Mouse (Mus musculus): ENCODE measurements around the gene 4931422A03Rik. TPM values are rescaled to one million over a fixed set of nuclear protein-coding genes. Genes with fewer than 3 reads are reported as not detected.
"Not testable (repeated sequence)": the region's sequence is repeated elsewhere in the genome, so short reads cannot be mapped to it uniquely, and the experiment has no call there.

The 4931422A03Rik gene
- 1.0 and 1.6 TPM in 2 replicates for polyA plus RNA-seq (2015; fragmentation: Nextera tagmentation; extraction: Ambion mirVana)

GRCm38 (mm10) chr2:104028139-104028723, at the start of gene 4931422A03Rik:
4931422A03Rik (minus strand) TSS chr2:104028361.
- peak within 1 kb of the TSS; percentile 76 for H3K4me2 ChIP-seq (ENCODE audit: low read depth, low read length)
- peak within 1 kb of the TSS; percentile 98 for H3K4me3 ChIP-seq (ENCODE audit: low read length)
- peak within 1 kb of the TSS; percentile 54 for H3K27ac ChIP-seq (ENCODE audit: low read length)
- H3K9ac ChIP-seq (ENCODE audit: low read depth, low read length): peak within 1 kb of the TSS; percentile 99
- no peaks in the 10 kb centered on the region for H3K9me3 ChIP-seq (ENCODE audit: control insufficient read depth, low read length)
- peak; percentile 71 for ATAC-seq
- peaks cover 12% of the 10 kb centered on the region for H3K4me1 ChIP-seq (ENCODE audit: control insufficient read depth, insufficient read depth, low read length)
- H3K36me3 ChIP-seq (ENCODE audit: control insufficient read depth, insufficient read depth, low read length): no peaks in the 10 kb centered on the region
- WGBS: 1% methylated on average over 32 of the region's 32 CpGs
- H3K27me3 ChIP-seq (replicated peaks; ENCODE audit: control insufficient read depth, insufficient read depth, low read length): no peaks in the 10 kb centered on the region

- Histone ChIP-seq H3K9ac (ENCODE audit: low read depth, low read length) (peak within 1 kb of the TSS; percentile 56), H3K4me1 (ENCODE audit: control insufficient read depth, insufficient read depth, low read length) (no peaks in the 10 kb centered on the region), H3K27ac (ENCODE audit: low read length) (peak within 1 kb of the TSS; percentile 11; the same call in 1 of the 2 replicates), H3K9me3 (ENCODE audit: control insufficient read depth, low read length) (no peaks in the 10 kb centered on the region), H3K27me3 (replicated peaks; ENCODE audit: control insufficient read depth, insufficient read depth, low read length) (no peaks in the 10 kb centered on the region), H3K4me2 (ENCODE audit: low read depth, low read length) (peak within 1 kb of the TSS; percentile 65), H3K36me3 (ENCODE audit: control insufficient read depth, insufficient read depth, low read length) (no peaks in the 10 kb centered on the region), H3K4me3 (ENCODE audit: low read length) (peak within 1 kb of the TSS; percentile 46)
- WGBS: 10% methylated on average over 13 of the region's 13 CpGs
- ATAC-seq: peak; percentile 94
These were observed 41.6 kb upstream of the 4931422A03Rik start, which contains the start of gene Cd59b for GRCm38 (mm10) chr2:104069704-104070185. Cd59b (plus strand) TSS chr2:104069849.

- not testable (repeated sequence) for ATAC-seq
These were observed 40.3 kb upstream of the 4931422A03Rik start, which contains the start of gene Gm10799 for GRCm38 (mm10) chr2:104068450-104068849. Gm10799 (minus strand) TSS chr2:104068550.

DNA sequence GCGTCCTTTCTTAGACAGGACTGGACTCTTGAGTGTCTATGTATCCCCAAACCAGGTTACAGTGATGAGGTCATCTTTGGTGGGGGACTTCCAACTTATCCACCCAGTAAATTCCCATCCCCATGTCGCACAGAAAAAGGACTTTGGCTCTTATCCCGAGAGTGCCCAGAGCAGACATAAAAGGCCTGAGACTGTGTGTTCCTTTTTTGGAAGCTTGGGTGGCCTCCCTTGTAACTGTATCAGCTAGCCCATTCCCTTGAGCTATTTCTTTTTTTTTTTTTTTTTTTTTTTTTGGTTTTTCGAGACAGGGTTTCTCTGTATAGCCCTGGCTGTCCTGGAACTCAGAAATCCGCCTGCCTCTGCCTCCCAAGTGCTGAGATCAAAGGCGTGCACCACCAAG, 37.4 kb upstream of the 4931422A03Rik start, which contains the start of gene Gm10912:
Gene Gm10912, plus strand, starts transcription at position 301 of the 400 bp plus-strand sequence.
- WGBS: 91% methylated on average over 5 of the region's 6 CpGs
- not testable (repeated sequence) for H3K4me3 ChIP-seq (ENCODE audit: low read length); H3K9ac ChIP-seq (ENCODE audit: low read depth, low read length); H3K4me1 ChIP-seq (ENCODE audit: control insufficient read depth, insufficient read depth, low read length); H3K4me2 ChIP-seq (ENCODE audit: low read depth, low read length); H3K27me3 ChIP-seq (replicated peaks; ENCODE audit: control insufficient read depth, insufficient read depth, low read length); ATAC-seq; H3K9me3 ChIP-seq (ENCODE audit: control insufficient read depth, low read length); H3K27ac ChIP-seq (ENCODE audit: low read length); H3K36me3 ChIP-seq (ENCODE audit: control insufficient read depth, insufficient read depth, low read length)

More at GRCm38 (mm10) chr2:104068450-104068849, 40.3 kb upstream of the 4931422A03Rik start, which contains the start of gene Gm10799:
- not testable (repeated sequence) for H3K4me2 ChIP-seq (ENCODE audit: low read depth, low read length); H3K27ac ChIP-seq (ENCODE audit: low read length); H3K4me1 ChIP-seq (ENCODE audit: control insufficient read depth, insufficient read depth, low read length); H3K9me3 ChIP-seq (ENCODE audit: control insufficient read depth, low read length); H3K9ac ChIP-seq (ENCODE audit: low read depth, low read length); H3K4me3 ChIP-seq (ENCODE audit: low read length); H3K36me3 ChIP-seq (ENCODE audit: control insufficient read depth, insufficient read depth, low read length); H3K27me3 ChIP-seq (replicated peaks; ENCODE audit: control insufficient read depth, insufficient read depth, low read length)
- 83% methylated on average over 7 of the region's 7 CpGs for WGBS

DNA sequence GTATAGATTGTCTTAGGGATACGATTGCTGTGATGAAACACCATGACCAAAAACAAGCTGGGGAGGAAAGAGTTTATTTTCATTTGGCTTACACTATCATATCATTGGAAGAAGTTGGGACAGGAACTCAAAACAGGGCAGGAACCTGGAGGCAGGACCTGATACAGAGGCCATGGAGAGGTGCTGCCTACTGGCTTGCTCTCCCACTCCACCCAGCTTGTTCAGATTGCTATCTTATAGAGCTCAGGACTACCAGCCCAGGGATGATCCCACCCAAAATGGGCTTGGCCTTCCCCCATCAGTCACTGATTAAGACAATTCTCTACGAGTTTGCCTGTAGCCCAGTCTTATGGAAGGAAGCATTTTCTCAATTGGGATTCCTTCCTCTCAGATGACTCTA, 36.0 kb upstream of the 4931422A03Rik start:
- H3K4me1 ChIP-seq (ENCODE audit: control insufficient read depth, insufficient read depth, low read length): no peaks in the 10 kb centered on the region; the same call in 1 of the 2 replicates
- no peaks in the 10 kb centered on the region for H3K27me3 ChIP-seq (replicated peaks; ENCODE audit: control insufficient read depth, insufficient read depth, low read length)
- no peak overlapping the region for H3K4me3 ChIP-seq (ENCODE audit: low read length)
- no peak overlapping the region for H3K9ac ChIP-seq (ENCODE audit: low read depth, low read length)
- H3K4me2 ChIP-seq (ENCODE audit: low read depth, low read length): no peak overlapping the region
- 71% methylated on average over 2 of the region's 2 CpGs for WGBS
- H3K36me3 ChIP-seq (ENCODE audit: control insufficient read depth, insufficient read depth, low read length): no peaks in the 10 kb centered on the region
- H3K27ac ChIP-seq (ENCODE audit: low read length): no peak overlapping the region
- H3K9me3 ChIP-seq (ENCODE audit: control insufficient read depth, low read length): no peaks in the 10 kb centered on the region
- no peak for ATAC-seq

- Histone ChIP-seq H3K36me3 (ENCODE audit: control insufficient read depth, insufficient read depth, low read length) (no peaks in the 10 kb centered on the region), H3K9ac (ENCODE audit: low read depth, low read length) (no peak overlapping the region), H3K27ac (ENCODE audit: low read length) (no peak overlapping the region), H3K9me3 (ENCODE audit: control insufficient read depth, low read length) (no peaks in the 10 kb centered on the region), H3K4me1 (ENCODE audit: control insufficient read depth, insufficient read depth, low read length) (no peaks in the 10 kb centered on the region; the same call in 1 of the 2 replicates), H3K4me2 (ENCODE audit: low read depth, low read length) (no peak overlapping the region), H3K27me3 (replicated peaks; ENCODE audit: control insufficient read depth, insufficient read depth, low read length) (no peaks in the 10 kb centered on the region), H3K4me3 (ENCODE audit: low read length) (no peak overlapping the region)
- no peak for ATAC-seq
These were observed 34.5 kb upstream of the 4931422A03Rik start for GRCm38 (mm10) chr2:104062665-104063064.

DNA sequence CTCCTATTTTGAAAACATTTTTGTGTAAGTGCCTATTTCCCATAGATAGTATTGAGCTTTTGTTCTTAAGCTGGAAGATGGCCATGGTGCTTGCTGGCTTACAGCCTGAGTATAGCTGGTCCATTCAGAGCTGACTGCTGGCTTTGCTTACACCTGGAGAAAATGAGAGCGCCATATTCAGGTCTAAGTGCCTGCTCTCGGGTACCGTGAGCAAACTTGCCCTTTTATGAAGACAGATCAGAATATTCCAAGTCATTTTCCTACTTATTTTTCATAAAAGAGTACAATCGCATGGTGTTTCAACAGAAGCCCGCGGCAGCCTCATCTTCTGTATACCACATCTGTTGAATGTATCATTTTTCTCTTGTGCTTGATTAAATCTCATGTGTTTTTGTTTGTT, 32.8 kb upstream of the 4931422A03Rik start:
- no peaks in the 10 kb centered on the region for H3K36me3 ChIP-seq (ENCODE audit: control insufficient read depth, insufficient read depth, low read length)
- H3K4me1 ChIP-seq (ENCODE audit: control insufficient read depth, insufficient read depth, low read length): no peaks in the 10 kb centered on the region; the same call in 1 of the 2 replicates
- WGBS: 95% methylated on average over 6 of the region's 6 CpGs
- no peak overlapping the region for H3K4me2 ChIP-seq (ENCODE audit: low read depth, low read length)
- H3K27ac ChIP-seq (ENCODE audit: low read length): no peak overlapping the region
- no peaks in the 10 kb centered on the region for H3K27me3 ChIP-seq (replicated peaks; ENCODE audit: control insufficient read depth, insufficient read depth, low read length)
- no peaks in the 10 kb centered on the region for H3K9me3 ChIP-seq (ENCODE audit: control insufficient read depth, low read length)
- no peak for ATAC-seq
- H3K4me3 ChIP-seq (ENCODE audit: low read length): no peak overlapping the region
- no peak overlapping the region for H3K9ac ChIP-seq (ENCODE audit: low read depth, low read length)

GRCm38 (mm10) chr2:104059786-104060185, 31.6 kb upstream of the 4931422A03Rik start:
- ATAC-seq: no peak
- Histone ChIP-seq H3K4me2 (ENCODE audit: low read depth, low read length) (no peak overlapping the region), H3K9me3 (ENCODE audit: control insufficient read depth, low read length) (no peaks in the 10 kb centered on the region), H3K36me3 (ENCODE audit: control insufficient read depth, insufficient read depth, low read length) (peaks cover 4% of the 10 kb centered on the region; the same call in 1 of the 2 replicates), H3K27ac (ENCODE audit: low read length) (no peak overlapping the region), H3K27me3 (replicated peaks; ENCODE audit: control insufficient read depth, insufficient read depth, low read length) (no peaks in the 10 kb centered on the region), H3K4me1 (ENCODE audit: control insufficient read depth, insufficient read depth, low read length) (no peaks in the 10 kb centered on the region; the same call in 1 of the 2 replicates), H3K9ac (ENCODE audit: low read depth, low read length) (no peak overlapping the region), H3K4me3 (ENCODE audit: low read length) (no peak overlapping the region)
- 53% methylated on average over 10 of the region's 10 CpGs for WGBS

GRCm38 (mm10) chr2:104058954-104059353, 30.8 kb upstream of the 4931422A03Rik start:
- Histone ChIP-seq H3K27ac (ENCODE audit: low read length) (no peak overlapping the region), H3K27me3 (replicated peaks; ENCODE audit: control insufficient read depth, insufficient read depth, low read length) (no peaks in the 10 kb centered on the region)
- ATAC-seq: no peak

More at GRCm38 (mm10) chr2:104058954-104059353, 30.8 kb upstream of the 4931422A03Rik start:
- H3K36me3 ChIP-seq (ENCODE audit: control insufficient read depth, insufficient read depth, low read length): peaks cover 4% of the 10 kb centered on the region; the same call in 1 of the 2 replicates
- no peaks in the 10 kb centered on the region; the same call in 1 of the 2 replicates for H3K4me1 ChIP-seq (ENCODE audit: control insufficient read depth, insufficient read depth, low read length)
- 93% methylated on average over 4 of the region's 4 CpGs for WGBS
- H3K4me3 ChIP-seq (ENCODE audit: low read length): no peak overlapping the region
- H3K9ac ChIP-seq (ENCODE audit: low read depth, low read length): no peak overlapping the region
- H3K9me3 ChIP-seq (ENCODE audit: control insufficient read depth, low read length): no peaks in the 10 kb centered on the region
- H3K4me2 ChIP-seq (ENCODE audit: low read depth, low read length): no peak overlapping the region

Data from intestine, embryonic 16.5 days (tissue).